28 mouse cellular contexts compared by ENCODE assay signal in genomic region chr3:19424384-19424783, GRCm38 (mm10).
"Had no signal": no experiment of that assay in that cellular context is flagged by ENCODE, and none has a peak within 500 bp of the region (broad histone marks: within the 10 kb centered on the region; RNA-seq: fewer than 3 reads in every experiment).

No protein-coding gene starts in this region.

- H3K4me1 ChIP-seq: forebrain, embryonic 10.5 days; forebrain, embryonic 12.5 days; forebrain, embryonic 13.5 days; forebrain, embryonic 15.5 days had no signal

- H3K9ac ChIP-seq: embryonic facial prominence, embryonic 12.5 days; embryonic facial prominence, embryonic 13.5 days; embryonic facial prominence, embryonic 15.5 days; forebrain, embryonic 12.5 days; forebrain, embryonic 13.5 days; forebrain, embryonic 15.5 days; forebrain, postnatal 0 days had no signal

- H3K27me3 ChIP-seq: embryonic facial prominence, embryonic 12.5 days; embryonic facial prominence, embryonic 13.5 days; embryonic facial prominence, embryonic 15.5 days; forebrain, embryonic 12.5 days; forebrain, embryonic 13.5 days; forebrain, embryonic 15.5 days had no signal

- H3K9me3 ChIP-seq: embryonic facial prominence, embryonic 10.5 days; embryonic facial prominence, embryonic 12.5 days; embryonic facial prominence, embryonic 13.5 days; embryonic facial prominence, embryonic 15.5 days; forebrain, embryonic 10.5 days; forebrain, embryonic 12.5 days; forebrain, embryonic 13.5 days; forebrain, embryonic 15.5 days had no signal

- H3K27ac ChIP-seq: embryonic facial prominence, embryonic 10.5 days; embryonic facial prominence, embryonic 12.5 days; embryonic facial prominence, embryonic 13.5 days; embryonic facial prominence, embryonic 15.5 days; forebrain, embryonic 10.5 days; forebrain, embryonic 12.5 days; forebrain, embryonic 13.5 days; forebrain, embryonic 15.5 days; gastrocnemius, adult 2 months; heart, adult 2 months had no signal

- DNase-seq: cerebellum, adult 8-10 months; cerebellum, adult 9-10 months; cerebellum, adult 9-11 months; cerebellum, postnatal 10 days; cerebellum, postnatal 14 days; cerebellum, postnatal 25 days; cerebellum, postnatal 36 days; embryo, embryonic 11 days; forebrain, postnatal 0 days; gastrocnemius, adult 2 months; gastrocnemius, postnatal 10 days; gastrocnemius, postnatal 14 days; gastrocnemius, postnatal 25 days; gastrocnemius, postnatal 36 days; heart, adult 11 months; heart, adult 18-20 months; heart, adult 2 months had no signal

- H3K4me2 ChIP-seq: embryonic facial prominence, embryonic 12.5 days; embryonic facial prominence, embryonic 13.5 days; embryonic facial prominence, embryonic 15.5 days; forebrain, embryonic 12.5 days; forebrain, embryonic 13.5 days; forebrain, embryonic 15.5 days had no signal

- ATAC-seq: forebrain, embryonic 13.5 days; forebrain, embryonic 14.5 days; forebrain, embryonic 15.5 days; forebrain, embryonic 16.5 days; forebrain, postnatal 0 days had no signal

- H3K36me3 ChIP-seq: embryonic facial prominence, embryonic 10.5 days; embryonic facial prominence, embryonic 12.5 days; embryonic facial prominence, embryonic 13.5 days; embryonic facial prominence, embryonic 15.5 days; forebrain, embryonic 10.5 days; forebrain, embryonic 12.5 days; forebrain, embryonic 15.5 days had no signal

- H3K4me3 ChIP-seq: embryonic facial prominence, embryonic 10.5 days; embryonic facial prominence, embryonic 12.5 days; embryonic facial prominence, embryonic 13.5 days; embryonic facial prominence, embryonic 15.5 days; erythroblast, embryonic 14.5 days; forebrain, embryonic 10.5 days; forebrain, embryonic 12.5 days; forebrain, embryonic 13.5 days; forebrain, embryonic 15.5 days; gastrocnemius, adult 2 months; heart, adult 2 months had no signal
